Mouse (Mus musculus): ENCODE results near the gene Asb4.

DNA sequence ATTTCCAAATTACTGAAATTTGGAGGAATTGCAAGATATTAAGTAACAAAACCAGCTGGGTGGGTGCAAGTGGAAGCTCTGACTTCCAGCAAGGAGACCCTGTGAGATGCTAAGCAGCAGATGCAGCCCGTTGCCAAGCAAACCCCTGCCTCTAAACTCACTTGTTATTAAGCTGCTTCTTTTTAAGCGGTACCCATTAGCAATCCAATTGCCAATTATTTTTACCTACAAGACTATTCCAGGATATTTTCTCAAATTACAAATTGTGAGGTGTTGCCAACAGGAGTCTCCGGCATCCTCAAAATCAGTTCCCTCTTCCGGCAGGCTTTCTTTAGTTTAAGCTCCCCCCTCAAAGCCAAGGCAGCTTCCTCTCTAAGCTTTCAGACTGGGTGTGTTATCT lies 26.5 kb downstream of the Asb4 start:
- TF ChIP-seq CTCF (IDR thresholded peaks at IDR 0.05; ENCODE audit: borderline replicate concordance, extremely low read depth, insufficient read depth, insufficient read length) (no peak), POLR2A (IDR thresholded peaks at IDR 0.05; ENCODE audit: borderline replicate concordance, extremely low read depth, insufficient read depth, insufficient read length, poor library complexity, severe bottlenecking) (no peak)
